Mouse (Mus musculus) pancreas, adult 10 weeks (tissue): ENCODE results near the gene Csn2. TPM values are rescaled to one million over a fixed set of nuclear protein-coding genes. Genes with fewer than 3 reads are reported as not detected.

Source experiments
- polyA plus RNA-seq: library from polyadenylated mRNA; stranded (reverse); fragments of 350-450 nt; fragmentation: Illumina TruSeq; extraction: RNeasy Lipid Tissue Mini Kit (QIAGEN cat#74804); gene quantifications from one replicate; pipeline ENCODE4 v1.2.3, GENCODE M21; 2015; ENCODE audit warnings: low read depth, low replicate concordance; ENCODE audit not compliant: insufficient read depth

The Csn2 gene
- polyA plus RNA-seq: not detected

GRCm38 (mm10) chr5:87699530-87699929 is at the start of gene Csn2:
TSS of gene Csn2 (minus strand) at chr5:87699630.

GRCm38 (mm10) chr5:87665908-87666307 is 33.5 kb downstream of the Csn2 start, which contains the start of gene Csn1s1:
TSS of gene Csn1s1 (plus strand) at chr5:87666208.

Other genes starting within 250 kb of the Csn2 start
- not detected for gene Ugt2a2, start 217.4 kb downstream of the Csn2 start, polyA plus RNA-seq
- gene Gm43638, start 212.8 kb downstream of the Csn2 start, polyA plus RNA-seq: not detected
- not detected for gene Ugt2a1, start 208.8 kb downstream of the Csn2 start, polyA plus RNA-seq
- gene Sult1b1, start 161.4 kb downstream of the Csn2 start, polyA plus RNA-seq: not detected
- 1.00 TPM for gene Sult1d1, start 130.6 kb downstream of the Csn2 start, polyA plus RNA-seq
- gene Sult1e1, start 108.0 kb downstream of the Csn2 start, polyA plus RNA-seq: not detected
- gene Csn1s1, start 33.4 kb downstream of the Csn2 start, polyA plus RNA-seq: not detected
- gene Csn1s2a, start 74.9 kb upstream of the Csn2 start, polyA plus RNA-seq: not detected
- gene Csn1s2b, start 108.5 kb upstream of the Csn2 start, polyA plus RNA-seq: not detected
- gene Prr27, start 126.1 kb upstream of the Csn2 start, polyA plus RNA-seq: not detected
- gene Odam, start 185.4 kb upstream of the Csn2 start, polyA plus RNA-seq: not detected
- not detected for gene Csn3, start 225.9 kb upstream of the Csn2 start, polyA plus RNA-seq